Mouse (Mus musculus): ENCODE measurements around the gene Hus1. TPM values are rescaled to one million over a fixed set of nuclear protein-coding genes. Genes with fewer than 3 reads are reported as not detected.
A peak's percentile ranks its signal among the peaks of the same experiment; 100 is the strongest.

Gene Hus1
- polyA plus RNA-seq, 1 experiment from 2014 or later = 11.5 TPM

GRCm38 (mm10) chr11:9010416-9010815 lies 575 bp downstream of the Hus1 start:
- no peaks in the 10 kb centered on the region for H3K9me3 ChIP-seq (ENCODE audit: control insufficient read depth, low read length)
- H3K4me1 ChIP-seq (ENCODE audit: control insufficient read depth, insufficient read depth, low read depth, low read length) = peaks cover 3% of the 10 kb centered on the region
- ATAC-seq = peak; percentile 66
- peak overlapping the region; percentile 66 for H3K4me3 ChIP-seq (ENCODE audit: low read length)
- H3K27me3 ChIP-seq (replicated peaks; ENCODE audit: control insufficient read depth, insufficient read depth, low read length) = no peaks in the 10 kb centered on the region
- WGBS = under 1% methylated on average over 7 of the region's 7 CpGs
- peak overlapping the region; percentile 78 for H3K27ac ChIP-seq (ENCODE audit: low read depth, low read length)
- H3K36me3 ChIP-seq (ENCODE audit: control insufficient read depth, insufficient read depth, low read length) = no peaks in the 10 kb centered on the region
- peak overlapping the region; percentile 83 for H3K4me2 ChIP-seq (ENCODE audit: low read length)
- H3K9ac ChIP-seq (ENCODE audit: low read depth, low read length) = peak overlapping the region; percentile 80

GRCm38 (mm10) chr11:9008761-9009160 lies 2.2 kb downstream of the Hus1 start:
- no peaks in the 10 kb centered on the region for H3K27me3 ChIP-seq (replicated peaks; ENCODE audit: control insufficient read depth, insufficient read depth, low read length)
- H3K27ac ChIP-seq (ENCODE audit: low read depth, low read length) = no peak overlapping the region
- H3K4me1 ChIP-seq (ENCODE audit: control insufficient read depth, insufficient read depth, low read depth, low read length) = peaks cover 3% of the 10 kb centered on the region
- no peak for ATAC-seq
- 96% methylated on average over 5 of the region's 5 CpGs for WGBS
- H3K4me3 ChIP-seq (ENCODE audit: low read length) = no peak overlapping the region
- no peak overlapping the region for H3K9ac ChIP-seq (ENCODE audit: low read depth, low read length)
- H3K36me3 ChIP-seq (ENCODE audit: control insufficient read depth, insufficient read depth, low read length) = peaks cover 5% of the 10 kb centered on the region; the same call in 1 of the 2 replicates
- H3K4me2 ChIP-seq (ENCODE audit: low read length) = no peak overlapping the region
- H3K9me3 ChIP-seq (ENCODE audit: control insufficient read depth, low read length) = no peaks in the 10 kb centered on the region

GRCm38 (mm10) chr11:8988084-8988483 lies 22.9 kb downstream of the Hus1 start:
- 78% methylated on average over 4 of the region's 4 CpGs for WGBS
- peaks cover 4% of the 10 kb centered on the region for H3K9me3 ChIP-seq (ENCODE audit: control insufficient read depth, low read length)
- H3K4me1 ChIP-seq (ENCODE audit: control insufficient read depth, insufficient read depth, low read depth, low read length) = no peaks in the 10 kb centered on the region
- no peak overlapping the region for H3K9ac ChIP-seq (ENCODE audit: low read depth, low read length)
- H3K4me2 ChIP-seq (ENCODE audit: low read length) = no peak overlapping the region
- H3K27me3 ChIP-seq (replicated peaks; ENCODE audit: control insufficient read depth, insufficient read depth, low read length) = no peaks in the 10 kb centered on the region
- H3K27ac ChIP-seq (ENCODE audit: low read depth, low read length) = no peak overlapping the region
- H3K36me3 ChIP-seq (ENCODE audit: control insufficient read depth, insufficient read depth, low read length) = peaks cover 5% of the 10 kb centered on the region; the same call in 1 of the 2 replicates
- H3K4me3 ChIP-seq (ENCODE audit: low read length) = no peak overlapping the region
- peak; percentile 43; the same call in 1 of the 2 replicates for ATAC-seq

- Histone ChIP-seq H3K27ac (ENCODE audit: low read depth, low read length) (no peak overlapping the region), H3K9ac (ENCODE audit: low read depth, low read length) (no peak overlapping the region), H3K36me3 (ENCODE audit: control insufficient read depth, insufficient read depth, low read length) (no peaks in the 10 kb centered on the region), H3K27me3 (replicated peaks; ENCODE audit: control insufficient read depth, insufficient read depth, low read length) (no peaks in the 10 kb centered on the region), H3K4me2 (ENCODE audit: low read length) (no peak overlapping the region), H3K9me3 (ENCODE audit: control insufficient read depth, low read length) (no peaks in the 10 kb centered on the region), H3K4me1 (ENCODE audit: control insufficient read depth, insufficient read depth, low read depth, low read length) (no peaks in the 10 kb centered on the region), H3K4me3 (ENCODE audit: low read length) (no peak overlapping the region)
- ATAC-seq = no peak
Observed at GRCm38 (mm10) chr11:8986058-8986457, 24.9 kb downstream of the Hus1 start.

- Histone ChIP-seq H3K4me1 (ENCODE audit: control insufficient read depth, insufficient read depth, low read depth, low read length) (no peaks in the 10 kb centered on the region), H3K9me3 (ENCODE audit: control insufficient read depth, low read length) (no peaks in the 10 kb centered on the region), H3K27me3 (replicated peaks; ENCODE audit: control insufficient read depth, insufficient read depth, low read length) (no peaks in the 10 kb centered on the region), H3K9ac (ENCODE audit: low read depth, low read length) (no peak overlapping the region), H3K4me2 (ENCODE audit: low read length) (no peak overlapping the region), H3K27ac (ENCODE audit: low read depth, low read length) (no peak overlapping the region), H3K4me3 (ENCODE audit: low read length) (no peak overlapping the region), H3K36me3 (ENCODE audit: control insufficient read depth, insufficient read depth, low read length) (no peaks in the 10 kb centered on the region)
- 40% methylated on average over 6 of the region's 6 CpGs for WGBS
- peak; percentile 48; the same call in 1 of the 2 replicates for ATAC-seq
Observed at GRCm38 (mm10) chr11:8983237-8983861, 27.6 kb downstream of the Hus1 start.

- no peak overlapping the region for H3K4me2 ChIP-seq (ENCODE audit: low read length)
- H3K27me3 ChIP-seq (replicated peaks; ENCODE audit: control insufficient read depth, insufficient read depth, low read length) = no peaks in the 10 kb centered on the region
- no peak overlapping the region for H3K4me3 ChIP-seq (ENCODE audit: low read length)
- no peaks in the 10 kb centered on the region for H3K4me1 ChIP-seq (ENCODE audit: control insufficient read depth, insufficient read depth, low read depth, low read length)
- no peak overlapping the region for H3K27ac ChIP-seq (ENCODE audit: low read depth, low read length)
- H3K36me3 ChIP-seq (ENCODE audit: control insufficient read depth, insufficient read depth, low read length) = no peaks in the 10 kb centered on the region
- ATAC-seq = no peak
- WGBS = 83% methylated on average over 4 of the region's 4 CpGs
- H3K9me3 ChIP-seq (ENCODE audit: control insufficient read depth, low read length) = no peaks in the 10 kb centered on the region
- no peak overlapping the region for H3K9ac ChIP-seq (ENCODE audit: low read depth, low read length)
Observed at GRCm38 (mm10) chr11:8978154-8978553, 32.8 kb downstream of the Hus1 start.

GRCm38 (mm10) chr11:8973166-8973565 lies 37.8 kb downstream of the Hus1 start, which contains the start of gene Pkd1l1:
Pkd1l1 (minus strand) TSS chr11:8973266.
- no peak within 1 kb of the TSS for H3K4me2 ChIP-seq (ENCODE audit: low read length)
- H3K36me3 ChIP-seq (ENCODE audit: control insufficient read depth, insufficient read depth, low read length) = no peaks in the 10 kb centered on the region
- no peak within 1 kb of the TSS for H3K9ac ChIP-seq (ENCODE audit: low read depth, low read length)
- H3K9me3 ChIP-seq (ENCODE audit: control insufficient read depth, low read length) = no peaks in the 10 kb centered on the region
- H3K27ac ChIP-seq (ENCODE audit: low read depth, low read length) = no peak within 1 kb of the TSS
- 55% methylated on average over 3 of the region's 3 CpGs for WGBS
- no peak for ATAC-seq
- H3K27me3 ChIP-seq (replicated peaks; ENCODE audit: control insufficient read depth, insufficient read depth, low read length) = no peaks in the 10 kb centered on the region
- no peaks in the 10 kb centered on the region for H3K4me1 ChIP-seq (ENCODE audit: control insufficient read depth, insufficient read depth, low read depth, low read length)
- H3K4me3 ChIP-seq (ENCODE audit: low read length) = no peak within 1 kb of the TSS

GRCm38 (mm10) chr11:8972093-8972492 lies 38.9 kb downstream of the Hus1 start:
- Histone ChIP-seq H3K27me3 (replicated peaks; ENCODE audit: control insufficient read depth, insufficient read depth, low read length) (no peaks in the 10 kb centered on the region), H3K36me3 (ENCODE audit: control insufficient read depth, insufficient read depth, low read length) (no peaks in the 10 kb centered on the region), H3K4me1 (ENCODE audit: control insufficient read depth, insufficient read depth, low read depth, low read length) (no peaks in the 10 kb centered on the region), H3K9me3 (ENCODE audit: control insufficient read depth, low read length) (no peaks in the 10 kb centered on the region), H3K9ac (ENCODE audit: low read depth, low read length) (no peak overlapping the region), H3K27ac (ENCODE audit: low read depth, low read length) (no peak overlapping the region), H3K4me2 (ENCODE audit: low read length) (no peak overlapping the region), H3K4me3 (ENCODE audit: low read length) (no peak overlapping the region)
- WGBS = 85% methylated on average over 6 of the region's 6 CpGs
- no peak for ATAC-seq

- H3K9ac ChIP-seq (ENCODE audit: low read depth, low read length) = no peak overlapping the region
- no peak for ATAC-seq
- no peaks in the 10 kb centered on the region for H3K27me3 ChIP-seq (replicated peaks; ENCODE audit: control insufficient read depth, insufficient read depth, low read length)
- no peaks in the 10 kb centered on the region for H3K9me3 ChIP-seq (ENCODE audit: control insufficient read depth, low read length)
- H3K4me1 ChIP-seq (ENCODE audit: control insufficient read depth, insufficient read depth, low read depth, low read length) = no peaks in the 10 kb centered on the region
- H3K4me3 ChIP-seq (ENCODE audit: low read length) = no peak overlapping the region
- no peak overlapping the region for H3K4me2 ChIP-seq (ENCODE audit: low read length)
- no peaks in the 10 kb centered on the region for H3K36me3 ChIP-seq (ENCODE audit: control insufficient read depth, insufficient read depth, low read length)
- 73% methylated on average over 9 of the region's 9 CpGs for WGBS
- H3K27ac ChIP-seq (ENCODE audit: low read depth, low read length) = no peak overlapping the region
Observed at GRCm38 (mm10) chr11:8970509-8970908, 40.5 kb downstream of the Hus1 start.
